Mouse (Mus musculus) hindbrain, embryonic 13.5 days (tissue): ENCODE data around the gene Selenop. TPM values are rescaled to one million over a fixed set of nuclear protein-coding genes. Genes with fewer than 3 reads are reported as not detected.
"Not testable (repeated sequence)": the region's sequence is repeated elsewhere in the genome, so short reads cannot be mapped to it uniquely, and the experiment has no call there.

Experiments
- ATAC-seq: fragments of 200-750 bp; cut with Nextera tagmentation; 2 replicates; pipeline ENCODE4 v1.8.0; 2017; ENCODE audit warnings: moderate TSS enrichment; ENCODE audit not compliant: low FRiP score
- H3K27ac ChIP-seq: fragments of 300-500 bp; sonication (generic); 2 replicates; pipeline ENCODE4 v1.5.1; 2015; ENCODE audit warnings: inconsistent platforms, mild to moderate bottlenecking, moderate library complexity
- H3K27me3 ChIP-seq: fragments of 300-500 bp; sonication (generic); 2 replicates; pipeline ENCODE4 v1.6.1; 2015; ENCODE audit warnings: mild to moderate bottlenecking, inconsistent platforms
- H3K36me3 ChIP-seq: fragments of 300-500 bp; sonication (generic); 2 replicates; pipeline ENCODE4 v1.6.1; 2015; ENCODE audit warnings: mild to moderate bottlenecking, inconsistent platforms
- H3K4me1 ChIP-seq: fragments of 300-500 bp; sonication (generic); replicated peaks from 2 replicates; pipeline ENCODE4 v1.6.1; 2015; ENCODE audit warnings: inconsistent platforms
- H3K4me2 ChIP-seq: fragments of 300-500 bp; sonication (generic); 2 replicates; pipeline ENCODE4 v1.6.1; 2015; ENCODE audit warnings: inconsistent platforms, mild to moderate bottlenecking, moderate library complexity
- H3K4me3 ChIP-seq: fragments of 300-500 bp; sonication (generic); 2 replicates; pipeline ENCODE4 v1.5.1; 2015; ENCODE audit warnings: mild to moderate bottlenecking, inconsistent platforms
- H3K9ac ChIP-seq: fragments of 300-500 bp; sonication (generic); 2 replicates; pipeline ENCODE4 v1.6.1; 2015; ENCODE audit warnings: mild to moderate bottlenecking, inconsistent platforms
- H3K9me3 ChIP-seq: fragments of 300-500 bp; sonication (generic); 2 replicates; pipeline ENCODE4 v1.6.1; 2016; ENCODE audit warnings: inconsistent platforms
- whole genome bisulfite sequencing: fragments of 180-500 bp; shearing (Covaris S2); methylation state at CpG from one replicate; pipeline ENCODE4 v1.1.7; 2015; 5-methylcytosine and 5-hydroxymethylcytosine counted together
- polyA plus RNA-seq: library from polyadenylated mRNA; unstranded; fragments of >200 nt; fragmentation: Nextera tagmentation; extraction: Ambion mirVana; gene quantifications from 2 replicates; pipeline ENCODE4 v1.2.1, GENCODE M21; 2015

Selenop gene
- polyA plus RNA-seq = 120 and 137 TPM in 2 replicates

GRCm38 (mm10) chr15:3268247-3268646 lies at the start of gene Selenop:
Gene Selenop (plus strand): TSS chr15:3268547.
- Histone ChIP-seq H3K9ac (no peak within 1 kb of the TSS), H3K4me1 (peaks cover 16% of the 10 kb centered on the region), H3K4me2 (no peak within 1 kb of the TSS), H3K4me3 (no peak within 1 kb of the TSS), H3K36me3 (no peaks in the 10 kb centered on the region), H3K9me3 (no peaks in the 10 kb centered on the region), H3K27ac (no peak within 1 kb of the TSS), H3K27me3 (no peaks in the 10 kb centered on the region)
- 71% methylated on average over 6 of the region's 6 CpGs for WGBS
- ATAC-seq = no peak

- not testable (repeated sequence) for H3K27ac ChIP-seq, H3K9me3 ChIP-seq, H3K4me1 ChIP-seq, H3K27me3 ChIP-seq, ATAC-seq, H3K4me2 ChIP-seq, H3K36me3 ChIP-seq, H3K4me3 ChIP-seq, H3K9ac ChIP-seq
- 97% methylated on average over 4 of the region's 4 CpGs for WGBS
Observed at GRCm38 (mm10) chr15:3218668-3219067, 49.7 kb upstream of the Selenop start.

DNA sequence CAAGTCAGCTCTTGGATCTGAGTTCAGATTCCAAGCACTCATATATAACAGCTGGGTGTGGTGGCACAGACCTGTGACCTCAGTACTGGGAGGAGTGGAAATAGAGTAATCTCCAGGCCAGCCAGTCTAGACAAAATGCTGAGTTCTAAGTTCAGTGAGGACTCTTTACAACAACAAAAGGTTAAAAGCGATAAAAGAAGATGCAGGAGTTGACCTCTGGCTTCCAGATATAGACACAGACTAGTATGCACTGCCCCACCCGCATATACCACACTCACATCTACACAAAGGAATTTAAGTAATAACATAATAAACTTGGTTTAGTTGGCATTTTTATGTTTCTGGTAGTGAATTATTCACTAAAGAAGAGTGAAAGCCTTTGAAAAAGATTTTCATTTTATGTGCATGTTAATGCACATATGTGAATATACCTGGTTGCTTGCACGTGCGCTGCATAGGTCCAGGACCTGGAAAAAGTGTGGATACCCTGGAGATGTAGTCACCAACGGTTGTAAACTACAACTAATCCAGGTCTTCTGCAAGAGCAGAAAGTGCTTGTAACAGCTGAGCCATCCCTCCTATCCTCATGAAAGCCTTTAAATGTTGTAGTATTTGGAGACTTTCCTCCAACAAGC lies 45.4 kb upstream of the Selenop start:
- Histone ChIP-seq H3K27ac (no peak overlapping the region), H3K9me3 (no peaks in the 10 kb centered on the region), H3K36me3 (no peaks in the 10 kb centered on the region), H3K4me2 (no peak overlapping the region), H3K9ac (no peak overlapping the region), H3K4me1 (no peaks in the 10 kb centered on the region), H3K27me3 (no peaks in the 10 kb centered on the region), H3K4me3 (no peak overlapping the region)
- WGBS = 95% methylated on average over 5 of the region's 5 CpGs
- no peak for ATAC-seq

DNA sequence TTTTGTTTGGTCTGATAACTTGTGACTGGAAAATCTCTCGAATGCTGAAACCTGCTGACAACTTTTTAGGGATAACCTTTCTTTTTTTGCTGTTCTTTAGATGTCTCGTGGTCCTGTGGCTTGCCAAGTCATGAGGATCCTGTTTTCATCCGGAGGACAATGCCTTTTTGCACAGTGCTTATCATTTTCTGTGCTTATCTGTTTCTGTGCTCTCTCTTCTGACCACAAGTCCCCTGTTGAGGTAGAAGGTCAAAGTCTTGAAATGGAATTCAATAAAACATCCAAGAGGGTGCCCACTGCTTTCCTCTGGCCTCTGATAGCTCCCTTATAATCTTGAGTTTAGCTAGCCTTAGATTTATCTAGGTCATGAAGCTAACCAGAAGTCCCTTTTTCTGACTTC lies 41.8 kb upstream of the Selenop start:
- Histone ChIP-seq H3K27me3 (no peaks in the 10 kb centered on the region), H3K4me3 (no peak overlapping the region), H3K9me3 (no peaks in the 10 kb centered on the region), H3K9ac (no peak overlapping the region), H3K27ac (no peak overlapping the region), H3K36me3 (no peaks in the 10 kb centered on the region), H3K4me2 (no peak overlapping the region), H3K4me1 (no peaks in the 10 kb centered on the region)
- WGBS = 83% methylated on average over 3 of the region's 3 CpGs
- ATAC-seq = no peak

DNA sequence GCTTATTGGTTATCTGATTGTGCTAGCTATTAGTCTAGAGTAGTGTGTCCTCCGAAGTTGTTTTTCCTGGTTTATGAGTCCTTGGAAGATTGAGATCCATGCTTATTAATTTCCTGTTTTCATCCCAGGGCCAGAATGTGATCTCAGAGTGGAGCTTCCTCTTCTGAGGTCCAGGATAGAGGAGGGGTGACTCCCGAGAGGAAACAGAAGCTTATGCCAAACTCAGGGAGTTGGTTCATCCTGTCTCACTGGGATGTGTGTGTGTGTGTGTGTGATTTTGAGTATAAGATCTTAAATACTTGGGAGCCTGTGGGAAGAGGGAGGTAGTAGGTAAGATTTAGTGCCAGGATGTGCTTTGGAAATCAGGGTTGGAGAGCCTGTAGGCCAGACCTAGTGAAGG lies 40.2 kb upstream of the Selenop start:
- Histone ChIP-seq H3K9me3 (no peaks in the 10 kb centered on the region), H3K4me3 (no peak overlapping the region), H3K27me3 (no peaks in the 10 kb centered on the region), H3K4me2 (no peak overlapping the region), H3K27ac (no peak overlapping the region), H3K36me3 (no peaks in the 10 kb centered on the region), H3K4me1 (peaks cover 7% of the 10 kb centered on the region; the same call in 1 of the 2 replicates), H3K9ac (no peak overlapping the region)
- no peak for ATAC-seq
- WGBS = 89% methylated on average over 2 of the region's 2 CpGs

DNA sequence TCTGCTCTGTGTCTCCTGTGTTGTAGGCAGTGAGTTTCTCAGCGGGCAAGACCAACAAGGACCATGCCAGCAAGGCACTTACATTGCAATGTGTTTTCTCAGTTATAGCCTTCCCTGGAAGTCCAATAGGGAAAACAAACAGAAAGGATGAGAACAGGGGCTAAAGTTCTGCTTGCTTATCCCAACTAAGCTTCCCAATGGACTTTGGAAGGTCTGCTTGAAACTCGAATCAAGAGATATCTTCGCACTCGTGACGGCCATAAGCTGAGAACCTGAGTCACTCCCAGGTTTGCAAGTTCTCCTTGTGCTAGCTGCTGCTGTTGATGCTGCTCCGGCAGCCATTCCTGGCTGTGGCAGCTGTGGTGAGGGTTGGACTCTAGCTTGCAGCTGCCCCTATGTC lies 39.4 kb upstream of the Selenop start:
- ATAC-seq = no peak

GRCm38 (mm10) chr15:3231004-3231403 lies 37.3 kb upstream of the Selenop start:
- H3K9ac ChIP-seq = no peak overlapping the region
- no peak for ATAC-seq
- 89% methylated on average over 4 of the region's 4 CpGs for WGBS

More for the DNA sequence above, 39.4 kb upstream of the Selenop start:
- no peaks in the 10 kb centered on the region for H3K27me3 ChIP-seq
- H3K36me3 ChIP-seq = no peaks in the 10 kb centered on the region
- H3K9ac ChIP-seq = no peak overlapping the region
- no peaks in the 10 kb centered on the region for H3K9me3 ChIP-seq
- H3K27ac ChIP-seq = no peak overlapping the region
- peaks cover 7% of the 10 kb centered on the region; the same call in 1 of the 2 replicates for H3K4me1 ChIP-seq
- no peak overlapping the region for H3K4me2 ChIP-seq
- 88% methylated on average over 6 of the region's 6 CpGs for WGBS
- H3K4me3 ChIP-seq = no peak overlapping the region

DNA sequence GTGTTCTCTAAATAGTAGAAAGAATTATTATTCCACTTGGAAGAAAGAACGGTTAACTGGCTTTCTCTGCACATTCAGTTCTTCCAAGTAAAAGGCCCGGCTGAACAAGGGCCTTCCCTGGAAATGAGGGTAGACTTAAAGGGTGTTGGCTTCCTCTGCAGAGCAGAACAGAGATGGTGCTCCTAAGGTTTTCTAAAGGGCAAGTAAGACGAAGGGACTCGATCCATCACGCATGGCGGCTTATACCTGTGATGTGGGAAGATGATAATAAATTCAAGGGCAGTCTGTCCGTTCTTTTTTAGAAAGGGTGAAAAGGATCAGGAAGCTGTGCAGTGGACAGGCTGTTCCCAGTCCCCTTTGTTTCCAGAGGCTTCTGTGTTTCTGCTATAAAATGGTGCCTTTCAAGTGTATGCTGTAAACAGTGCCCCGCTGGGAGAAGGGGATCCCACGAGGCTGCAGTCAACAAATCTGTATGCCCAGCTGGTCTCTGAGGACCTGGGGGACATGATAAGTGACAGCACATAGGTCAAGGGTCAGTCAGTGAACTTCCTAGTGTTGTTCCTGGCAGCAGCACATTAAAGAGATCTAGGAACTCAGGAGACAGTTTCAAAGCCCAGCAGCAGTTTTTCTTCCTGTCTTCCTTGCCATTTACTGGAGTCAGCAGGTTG lies 36.0 kb upstream of the Selenop start:
- H3K36me3 ChIP-seq = no peaks in the 10 kb centered on the region
- no peak overlapping the region for H3K4me2 ChIP-seq
- H3K4me1 ChIP-seq = peaks cover 7% of the 10 kb centered on the region; the same call in 1 of the 2 replicates
- H3K4me3 ChIP-seq = no peak overlapping the region
- H3K27me3 ChIP-seq = no peaks in the 10 kb centered on the region
- H3K9ac ChIP-seq = no peak overlapping the region
- no peak overlapping the region for H3K27ac ChIP-seq
- 21% methylated on average over 9 of the region's 9 CpGs for WGBS
- H3K9me3 ChIP-seq = no peaks in the 10 kb centered on the region
- ATAC-seq = peak; percentile 65

More at GRCm38 (mm10) chr15:3231004-3231403, 37.3 kb upstream of the Selenop start:
- Histone ChIP-seq H3K9me3 (no peaks in the 10 kb centered on the region), H3K4me3 (no peak overlapping the region), H3K27me3 (no peaks in the 10 kb centered on the region), H3K4me2 (no peak overlapping the region), H3K36me3 (no peaks in the 10 kb centered on the region), H3K27ac (no peak overlapping the region), H3K4me1 (peaks cover 7% of the 10 kb centered on the region; the same call in 1 of the 2 replicates)

DNA sequence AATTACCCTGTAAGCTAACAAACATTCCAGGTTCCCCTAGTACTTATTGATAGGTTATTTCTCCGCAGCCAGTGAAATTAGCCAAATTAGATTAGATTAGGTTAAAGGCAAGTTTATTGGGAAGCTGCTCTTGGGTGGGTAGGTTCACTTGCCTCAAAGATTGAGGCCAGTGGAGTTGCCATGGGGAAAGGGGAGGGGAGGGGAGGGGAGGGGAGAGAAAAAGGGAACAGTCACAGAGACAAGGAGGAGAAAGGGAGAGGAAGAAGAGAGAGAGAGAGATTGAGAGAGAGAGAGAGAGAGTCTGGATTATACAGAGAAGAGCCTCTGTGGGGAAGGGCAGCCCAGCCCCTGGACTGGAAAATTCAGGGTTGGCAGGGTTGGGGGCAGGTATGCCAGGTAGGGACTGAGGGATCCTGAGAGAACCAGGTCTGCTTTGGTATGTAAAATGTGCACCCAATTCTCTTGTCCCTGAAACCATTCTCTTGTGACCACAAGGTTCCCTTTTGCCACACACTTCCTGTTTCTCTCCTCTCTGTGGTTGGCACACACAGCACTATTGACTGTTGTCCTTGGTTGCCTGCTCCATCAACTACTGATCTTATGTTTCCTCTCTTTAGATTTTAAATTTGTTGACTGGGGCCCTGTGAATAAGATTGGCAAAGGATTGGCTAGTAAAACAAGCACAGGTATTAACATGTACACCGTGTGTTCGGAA lies 34.4 kb upstream of the Selenop start:
- WGBS = 96% methylated on average over 3 of the region's 3 CpGs
- Histone ChIP-seq H3K4me3 (no peak overlapping the region), H3K4me2 (no peak overlapping the region), H3K9ac (no peak overlapping the region), H3K4me1 (peaks cover 7% of the 10 kb centered on the region; the same call in 1 of the 2 replicates), H3K9me3 (no peaks in the 10 kb centered on the region), H3K27ac (no peak overlapping the region), H3K27me3 (no peaks in the 10 kb centered on the region), H3K36me3 (no peaks in the 10 kb centered on the region)
- no peak for ATAC-seq

- no peaks in the 10 kb centered on the region for H3K36me3 ChIP-seq
- no peaks in the 10 kb centered on the region for H3K9me3 ChIP-seq
- ATAC-seq = no peak
- no peak overlapping the region for H3K4me3 ChIP-seq
- H3K27me3 ChIP-seq = no peaks in the 10 kb centered on the region
- WGBS = 88% methylated on average over 2 of the region's 2 CpGs
- H3K4me2 ChIP-seq = no peak overlapping the region
- H3K9ac ChIP-seq = no peak overlapping the region
- no peak overlapping the region for H3K27ac ChIP-seq
- H3K4me1 ChIP-seq = peaks cover 7% of the 10 kb centered on the region; the same call in 1 of the 2 replicates
Observed at GRCm38 (mm10) chr15:3236338-3236737, 32.0 kb upstream of the Selenop start.

DNA sequence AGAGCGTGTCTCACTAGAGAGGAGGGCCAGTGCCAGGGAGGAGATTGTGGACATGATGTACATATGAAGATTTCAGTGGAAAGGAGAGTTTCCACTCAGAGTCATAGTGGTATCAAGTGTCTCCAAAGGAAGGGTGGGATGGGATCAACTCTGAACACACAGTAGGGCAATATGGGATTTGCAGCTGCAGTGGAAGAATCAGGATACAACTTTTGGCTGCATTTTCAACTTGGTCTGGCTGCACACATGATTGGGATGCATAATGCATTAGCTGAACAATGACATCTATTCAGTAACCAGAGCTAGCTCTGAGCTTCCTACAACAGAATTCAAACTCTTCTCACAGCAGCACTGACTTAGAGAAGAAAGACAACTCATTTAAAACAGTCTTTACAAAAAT lies 30.4 kb upstream of the Selenop start:
- H3K9me3 ChIP-seq = no peaks in the 10 kb centered on the region
- 79% methylated on average over 1 of the region's 1 CpGs for WGBS
- no peaks in the 10 kb centered on the region for H3K4me1 ChIP-seq
- no peak overlapping the region for H3K27ac ChIP-seq
- H3K27me3 ChIP-seq = no peaks in the 10 kb centered on the region
- no peak overlapping the region for H3K9ac ChIP-seq
- H3K4me2 ChIP-seq = no peak overlapping the region
- H3K4me3 ChIP-seq = no peak overlapping the region
- H3K36me3 ChIP-seq = no peaks in the 10 kb centered on the region
- 0 out of 2 replicates have a peak, but pooled peaks have one; percentile 24 for ATAC-seq

- ATAC-seq, H3K36me3 ChIP-seq, H3K4me3 ChIP-seq, H3K9me3 ChIP-seq, H3K27me3 ChIP-seq, H3K9ac ChIP-seq, H3K4me2 ChIP-seq, H3K4me1 ChIP-seq, H3K27ac ChIP-seq: not testable (repeated sequence)
- 88% methylated on average over 10 of the region's 10 CpGs for WGBS
Observed at GRCm38 (mm10) chr15:3245036-3245435, 23.3 kb upstream of the Selenop start.
